Mouse (Mus musculus): ENCODE measurements around the gene Gpr180.

DNA sequence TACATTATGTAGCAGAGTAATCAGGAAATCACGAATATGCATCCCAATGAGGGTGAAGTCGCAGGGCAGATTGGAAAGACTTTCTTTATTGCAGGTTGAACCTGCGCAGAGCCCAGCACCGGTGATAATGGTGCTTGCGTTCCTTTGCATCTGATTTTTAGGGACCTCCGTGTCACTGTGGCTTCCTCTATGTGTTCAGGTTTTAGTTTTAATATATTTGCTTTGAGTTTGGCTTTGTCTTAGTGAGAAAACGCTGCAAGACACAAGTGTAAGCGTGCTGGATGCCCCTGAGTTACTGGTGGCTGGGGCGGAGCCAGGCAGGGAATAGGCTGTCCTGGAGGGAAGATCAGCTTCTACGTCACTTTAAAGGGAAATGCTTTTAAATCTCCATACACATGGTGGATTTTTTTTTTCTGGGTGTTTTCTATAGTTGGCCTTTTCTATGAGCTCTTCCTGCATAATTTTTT, 43.8 kb downstream of the Gpr180 start:
- TF ChIP-seq POLR2A (IDR thresholded peaks at IDR 0.05; ENCODE audit: borderline replicate concordance, extremely low read depth, insufficient read depth, insufficient read length, poor library complexity, severe bottlenecking) (0 out of 2 replicates have a peak, but pooled peaks have one; percentile 24), CTCF (IDR thresholded peaks at IDR 0.05; ENCODE audit: borderline replicate concordance, extremely low read depth, insufficient read depth, insufficient read length) (no peak)

All from brain, embryonic 14.5 days (tissue).